Mouse (Mus musculus): ENCODE measurements at regions not wholly inside any gene's neighbourhood (a gene's known extent, or its start where the extent isn't known, plus 50 kb on each side); places are given as distances from the start of the nearest gene placed in this dataset.

DNA sequence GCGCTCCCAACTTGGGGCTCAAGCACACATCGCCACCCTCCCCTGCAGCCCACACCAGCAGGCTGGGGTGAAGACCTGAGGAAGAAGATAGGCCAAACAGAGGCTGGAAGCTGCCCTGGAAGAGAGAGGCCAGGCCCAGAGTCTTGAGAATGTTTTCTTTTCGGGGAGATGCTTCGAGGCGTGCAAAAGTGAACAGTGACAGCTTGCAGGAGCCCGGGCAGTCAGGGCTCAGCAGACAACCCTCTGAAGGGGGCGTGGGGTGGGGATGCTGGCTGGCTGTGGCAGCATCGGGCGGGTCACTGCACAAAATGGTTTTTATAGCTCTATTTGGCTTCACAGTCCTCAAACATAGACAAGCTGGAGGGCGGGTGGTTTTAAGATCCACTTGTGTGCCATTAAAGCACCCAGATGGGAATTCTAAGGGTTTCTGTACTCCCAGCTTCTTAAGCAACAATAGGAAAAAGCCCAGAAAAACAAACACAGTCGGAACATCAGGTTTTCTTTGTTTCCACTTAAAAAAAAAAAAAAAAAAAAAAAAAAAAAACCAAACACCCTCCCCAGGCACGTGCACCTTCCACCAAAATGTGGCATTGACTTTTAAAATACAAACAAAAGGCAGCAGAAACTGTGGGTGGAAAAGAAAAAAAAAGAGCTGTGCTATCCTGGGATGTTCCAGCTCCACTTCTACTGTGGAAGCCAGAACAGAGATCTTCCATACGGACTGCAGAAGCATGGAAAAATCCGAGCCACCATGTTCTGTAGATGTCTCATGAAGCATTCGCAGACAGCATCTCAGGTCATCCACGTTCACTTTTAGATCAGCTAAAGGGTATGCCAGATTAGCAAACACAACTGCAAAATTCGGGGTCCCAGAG lies 123.5 kb downstream of the Ly86 start:
- TF ChIP-seq POLR2A (IDR thresholded peaks at IDR 0.05; ENCODE audit: insufficient read depth, low read depth, low read length) (no peak), CTCF (IDR thresholded peaks at IDR 0.05; ENCODE audit: insufficient read depth, low read depth, low read length) (no peak)

All from olfactory bulb, adult 2 months (tissue).